In the genomic region with DNA sequence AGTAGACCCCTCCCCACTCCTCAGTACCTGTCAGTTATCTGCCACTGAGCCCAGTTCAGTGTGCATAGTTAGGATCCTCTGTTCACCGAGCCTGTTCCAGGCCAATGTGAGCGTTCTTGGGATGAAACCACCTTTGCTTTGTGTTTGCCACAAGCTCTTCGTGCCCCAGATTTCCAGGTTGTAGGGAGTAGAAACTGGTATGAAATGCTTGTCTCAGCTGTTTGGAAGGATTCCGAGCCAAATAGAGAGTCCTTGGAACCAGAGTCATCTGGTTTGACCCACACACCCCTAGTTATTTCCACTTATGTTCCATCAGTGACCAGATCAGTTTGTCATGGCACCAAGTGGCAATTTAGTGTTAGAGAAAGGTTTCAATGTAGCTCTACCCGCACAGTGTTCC, we compare ENCODE assay signal across 26 mouse cellular contexts.
DNase-seq lines count a peak whose midpoint lies in the region; ATAC-seq and TF ChIP-seq lines count a peak whose summit lies in the region.
"Had no signal": no experiment of that assay in that cellular context is flagged by ENCODE, and none has a peak within 500 bp of the region (broad histone marks: within the 10 kb centered on the region; RNA-seq: fewer than 3 reads in every experiment).

No protein-coding gene starts in this region.

- H3K4me1 ChIP-seq in kidney, embryonic 16.5 days (ENCODE audit: insufficient read depth, low read length), result peaks cover 16% of the 10 kb centered on the region
- H3K4me1 ChIP-seq in stomach, embryonic 15.5 days, result peaks cover 23% of the 10 kb centered on the region; the same call in 1 of the 2 replicates
- peaks cover 5% of the 10 kb centered on the region; the same call in 1 of the 2 replicates for H3K4me1 ChIP-seq in stomach, postnatal 0 days (replicated peaks; ENCODE audit: control insufficient read depth, insufficient read depth)
- peaks cover 33% of the 10 kb centered on the region for H3K4me1 ChIP-seq in stomach, embryonic 16.5 days (ENCODE audit: control insufficient read depth, insufficient read depth, low read length)

- intact Hi-C loops in heart, postnatal 25 days (cut with DNase I), result no loop called here

- H3K9me3 ChIP-seq in kidney, embryonic 16.5 days (ENCODE audit: low read length), result no peaks in the 10 kb centered on the region
- H3K9me3 ChIP-seq in stomach, embryonic 15.5 days, result no peaks in the 10 kb centered on the region
- no peaks in the 10 kb centered on the region for H3K9me3 ChIP-seq in stomach, postnatal 0 days (ENCODE audit: control insufficient read depth, low read length)
- no peaks in the 10 kb centered on the region for H3K9me3 ChIP-seq in stomach, embryonic 16.5 days (replicated peaks; ENCODE audit: control insufficient read depth, low read length)
- H3K9me3 ChIP-seq: embryonic facial prominence, embryonic 13.5 days; embryonic facial prominence, embryonic 15.5 days; forebrain, embryonic 10.5 days; forebrain, embryonic 12.5 days; G1E had no signal

- DNase-seq in kidney, adult 11 months, result peak; percentile 14
- no peak for DNase-seq in kidney, adult 8-10 months
- peak; percentile 28 for DNase-seq in kidney, adult 9 months
- no peak for DNase-seq in stomach, postnatal 0 days (ENCODE audit: low spot score)
- no peak for DNase-seq in heart, postnatal 25 days (ENCODE audit: low spot score)
- DNase-seq: adrenal gland, adult 8-10 months; adrenal gland, postnatal 14 days; adrenal gland, postnatal 36 days; B cell, adult 2 months; cerebellum, adult 11-12 months; cerebellum, adult 2 months; cerebellum, adult 9-10 months had no signal

- 87% methylated on average over 5 of the region's 5 CpGs for WGBS in kidney, embryonic 16.5 days
- 78% methylated on average over 5 of the region's 5 CpGs for WGBS in stomach, embryonic 15.5 days
- WGBS in stomach, postnatal 0 days, result 81% methylated on average over 5 of the region's 5 CpGs
- WGBS in stomach, embryonic 16.5 days, result 79% methylated on average over 5 of the region's 5 CpGs

- H3K4me3 ChIP-seq in kidney, embryonic 16.5 days (ENCODE audit: low read length), result no peak overlapping the region
- no peak overlapping the region for H3K4me3 ChIP-seq in stomach, embryonic 15.5 days (replicated peaks)
- H3K4me3 ChIP-seq in stomach, postnatal 0 days (ENCODE audit: low read depth, low read length), result no peak overlapping the region
- no peak overlapping the region for H3K4me3 ChIP-seq in stomach, embryonic 16.5 days (replicated peaks; ENCODE audit: low read length)
- H3K4me3 ChIP-seq: embryonic facial prominence, embryonic 13.5 days; embryonic facial prominence, embryonic 15.5 days; erythroblast, embryonic 14.5 days; forebrain, embryonic 10.5 days; forebrain, embryonic 12.5 days had no signal

- ATAC-seq in kidney, embryonic 16.5 days (ENCODE audit: low FRiP score, low TSS enrichment), result no peak
- ATAC-seq in stomach, embryonic 15.5 days (ENCODE audit: insufficient read depth, low FRiP score, low read depth), result no peak
- no peak for ATAC-seq in stomach, postnatal 0 days (ENCODE audit: low FRiP score, low TSS enrichment)
- no peak for ATAC-seq in stomach, embryonic 16.5 days (ENCODE audit: insufficient read depth, low FRiP score)
- ATAC-seq: activated CD4-positive, CD25-positive, alpha-beta regulatory T cell, adult 4 months; CD4-positive, CD25-positive, alpha-beta regulatory T cell, adult 4 months; forebrain, embryonic 14.5 days; Patski had no signal

- no peaks in the 10 kb centered on the region for H3K27me3 ChIP-seq in kidney, embryonic 16.5 days (ENCODE audit: insufficient read depth, low read length)
- H3K27me3 ChIP-seq in stomach, embryonic 15.5 days (replicated peaks), result no peaks in the 10 kb centered on the region
- no peaks in the 10 kb centered on the region for H3K27me3 ChIP-seq in stomach, postnatal 0 days (ENCODE audit: control insufficient read depth, insufficient read depth, low read length)
- no peaks in the 10 kb centered on the region for H3K27me3 ChIP-seq in stomach, embryonic 16.5 days (ENCODE audit: control insufficient read depth, insufficient read depth, low read length)
- H3K27me3 ChIP-seq: CH12.LX; embryonic facial prominence, embryonic 13.5 days; embryonic facial prominence, embryonic 15.5 days had no signal

- no peak for TF ChIP-seq EP300 in stomach, postnatal 0 days (optimal IDR thresholded peaks at IDR 0.05)

- no peaks in the 10 kb centered on the region for H3K36me3 ChIP-seq in kidney, embryonic 16.5 days (ENCODE audit: insufficient read depth, low read length)
- no peaks in the 10 kb centered on the region for H3K36me3 ChIP-seq in stomach, embryonic 15.5 days
- no peaks in the 10 kb centered on the region for H3K36me3 ChIP-seq in stomach, postnatal 0 days (ENCODE audit: control insufficient read depth, insufficient read depth, low read length)
- H3K36me3 ChIP-seq in stomach, embryonic 16.5 days (ENCODE audit: control insufficient read depth, insufficient read depth, low read length), result no peaks in the 10 kb centered on the region
- H3K36me3 ChIP-seq: embryonic facial prominence, embryonic 13.5 days; embryonic facial prominence, embryonic 15.5 days; forebrain, embryonic 10.5 days; forebrain, embryonic 12.5 days; G1E had no signal

- no peak overlapping the region for H3K4me2 ChIP-seq in kidney, embryonic 16.5 days (replicated peaks; ENCODE audit: low read depth, low read length)
- H3K4me2 ChIP-seq in stomach, embryonic 15.5 days, result no peak overlapping the region
- no peak overlapping the region for H3K4me2 ChIP-seq in stomach, postnatal 0 days (replicated peaks; ENCODE audit: low read depth)
- H3K4me2 ChIP-seq in stomach, embryonic 16.5 days (ENCODE audit: low read depth, low read length), result no peak overlapping the region
- H3K4me2 ChIP-seq: embryonic facial prominence, embryonic 13.5 days; embryonic facial prominence, embryonic 15.5 days; forebrain, embryonic 12.5 days had no signal

- H3K27ac ChIP-seq in kidney, embryonic 16.5 days (ENCODE audit: low read length), result no peak overlapping the region
- H3K27ac ChIP-seq in stomach, embryonic 15.5 days, result peak overlapping the region; percentile 1; the same call in 1 of the 2 replicates
- H3K27ac ChIP-seq in stomach, postnatal 0 days (replicated peaks), result no peak overlapping the region
- H3K27ac ChIP-seq in stomach, embryonic 16.5 days (ENCODE audit: low read length), result peak overlapping the region; percentile 60; the same call in 1 of the 2 replicates
- H3K27ac ChIP-seq: embryonic facial prominence, embryonic 13.5 days; embryonic facial prominence, embryonic 15.5 days; forebrain, embryonic 10.5 days; forebrain, embryonic 12.5 days had no signal

- H3K9ac ChIP-seq in kidney, embryonic 16.5 days (replicated peaks; ENCODE audit: low read length), result no peak overlapping the region
- no peak overlapping the region for H3K9ac ChIP-seq in stomach, embryonic 15.5 days
- no peak overlapping the region for H3K9ac ChIP-seq in stomach, postnatal 0 days (ENCODE audit: low read length)
- H3K9ac ChIP-seq in stomach, embryonic 16.5 days (ENCODE audit: low read length), result no peak overlapping the region
- H3K9ac ChIP-seq: embryonic facial prominence, embryonic 13.5 days; embryonic facial prominence, embryonic 15.5 days; forebrain, embryonic 12.5 days had no signal

- TF ChIP-seq CTCF in stomach, postnatal 0 days (IDR thresholded peaks at IDR 0.05; ENCODE audit: low read depth), result no peak

Comparison
In these comparisons a context has a peak if more than half of its experiments do, and no peak if none do; other contexts are left out.
1. DNase-seq: peak in kidney, adult 11 months (single experiment) and kidney, adult 9 months (single experiment); none in kidney, adult 8-10 months (0 of 2), stomach, postnatal 0 days (single experiment) and heart, postnatal 25 days (single experiment).
2. H3K27ac ChIP-seq: peak in stomach, embryonic 15.5 days (single experiment) and stomach, embryonic 16.5 days (single experiment); none in kidney, embryonic 16.5 days (single experiment) and stomach, postnatal 0 days (single experiment).